Mouse (Mus musculus) kidney, embryonic 16.5 days (tissue): Measurements from ENCODE around the gene Atp7b. TPM values are rescaled to one million over a fixed set of nuclear protein-coding genes. Genes with fewer than 3 reads are reported as not detected.

Experiments
- ATAC-seq: fragments of 200-750 bp; cut with Nextera tagmentation; 2 replicates; pipeline ENCODE4 v1.8.0; 2017; ENCODE audit warnings: moderate TSS enrichment; ENCODE audit not compliant: low FRiP score, low TSS enrichment
- H3K27ac ChIP-seq: fragments of 300-500 bp; sonication (generic); 2 replicates; pipeline ENCODE4 v1.5.1; 2014; ENCODE audit warnings: low read length
- H3K27me3 ChIP-seq: fragments of 300-500 bp; sonication (generic); 2 replicates; pipeline ENCODE4 v1.6.1; 2014; ENCODE audit warnings: low read length, control low read depth, mixed read lengths; ENCODE audit not compliant: insufficient read depth
- H3K36me3 ChIP-seq: fragments of 300-500 bp; sonication (generic); 2 replicates; pipeline ENCODE4 v1.6.1; 2014; ENCODE audit warnings: low read length, control low read depth, mixed read lengths; ENCODE audit not compliant: insufficient read depth
- H3K4me1 ChIP-seq: fragments of 300-500 bp; sonication (generic); 2 replicates; pipeline ENCODE4 v1.6.1; 2014; ENCODE audit warnings: low read length, control low read depth, mixed read lengths; ENCODE audit not compliant: insufficient read depth
- H3K4me2 ChIP-seq: fragments of 300-500 bp; sonication (generic); replicated peaks from 2 replicates; pipeline ENCODE4 v1.6.1; 2014; ENCODE audit warnings: low read depth, low read length
- H3K4me3 ChIP-seq: fragments of 300-500 bp; sonication (generic); 2 replicates; pipeline ENCODE4 v1.5.1; 2014; ENCODE audit warnings: mild to moderate bottlenecking, low read length
- H3K9ac ChIP-seq: fragments of 300-500 bp; sonication (generic); replicated peaks from 2 replicates; pipeline ENCODE4 v1.6.1; 2014; ENCODE audit warnings: low read length
- H3K9me3 ChIP-seq: fragments of 300-500 bp; sonication (generic); 2 replicates; pipeline ENCODE4 v1.6.1; 2016; ENCODE audit warnings: low read length, control low read depth
- WGBS: fragments of 180-500 bp; shearing (Covaris S2); extraction: QIAGEN DNeasy Blood & Tissue Kit; methylation state at CpG from one replicate; pipeline ENCODE4 v1.1.7; 2014; 5-methylcytosine and 5-hydroxymethylcytosine counted together
- polyA plus RNA-seq: library from polyadenylated mRNA; unstranded; fragments of >200 nt; fragmentation: Nextera tagmentation; extraction: Ambion mirVana; gene quantifications from 2 replicates; pipeline ENCODE4 v1.2.1, GENCODE M21; 2015

Atp7b gene
- polyA plus RNA-seq, 1 experiment from 2014 or later = 0.72 TPM

DNA sequence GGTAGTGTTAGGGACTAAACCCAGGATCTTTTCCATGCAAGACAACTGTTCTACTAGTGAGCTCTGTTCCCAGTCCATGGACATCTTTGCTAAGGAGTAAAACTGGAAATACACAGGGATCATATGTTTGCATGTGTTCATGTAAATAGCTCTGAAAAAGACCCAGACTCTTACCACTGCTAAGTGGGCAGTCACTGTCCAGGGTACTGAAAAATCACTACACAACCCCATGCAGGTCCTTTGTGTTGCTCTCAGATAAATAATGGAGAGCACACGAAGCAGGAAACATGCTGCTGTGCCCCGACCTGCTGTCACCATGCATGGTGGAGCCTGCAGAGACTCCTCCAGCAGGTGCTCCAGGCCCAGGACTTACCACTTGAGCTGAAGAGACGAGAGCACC, 64.9 kb downstream of the Atp7b start:
- no peaks in the 10 kb centered on the region for H3K4me1 ChIP-seq
- no peaks in the 10 kb centered on the region for H3K36me3 ChIP-seq
- H3K9me3 ChIP-seq = no peaks in the 10 kb centered on the region
- H3K9ac ChIP-seq = no peak overlapping the region
- 30% methylated on average over 3 of the region's 3 CpGs for WGBS
- no peak for ATAC-seq
- no peaks in the 10 kb centered on the region for H3K27me3 ChIP-seq
- no peak overlapping the region for H3K4me2 ChIP-seq
- H3K4me3 ChIP-seq = no peak overlapping the region
- no peak overlapping the region for H3K27ac ChIP-seq

GRCm38 (mm10) chr8:21992184-21992583, 67.9 kb downstream of the Atp7b start:
- Histone ChIP-seq H3K4me3 (no peak overlapping the region), H3K9ac (no peak overlapping the region), H3K27me3 (no peaks in the 10 kb centered on the region), H3K36me3 (no peaks in the 10 kb centered on the region), H3K4me1 (no peaks in the 10 kb centered on the region), H3K4me2 (no peak overlapping the region), H3K9me3 (no peaks in the 10 kb centered on the region), H3K27ac (no peak overlapping the region)
- WGBS = 23% methylated on average over 6 of the region's 6 CpGs
- ATAC-seq = peak; percentile 90

- no peaks in the 10 kb centered on the region for H3K9me3 ChIP-seq
- H3K4me3 ChIP-seq = no peak overlapping the region
- no peak overlapping the region for H3K9ac ChIP-seq
- 55% methylated on average over 8 of the region's 8 CpGs for WGBS
- no peaks in the 10 kb centered on the region for H3K36me3 ChIP-seq
- no peak for ATAC-seq
- no peaks in the 10 kb centered on the region for H3K4me1 ChIP-seq
- H3K27ac ChIP-seq = no peak overlapping the region
- H3K27me3 ChIP-seq = no peaks in the 10 kb centered on the region
- no peak overlapping the region for H3K4me2 ChIP-seq
Measured at GRCm38 (mm10) chr8:21981664-21982337, 78.3 kb downstream of the Atp7b start.

- H3K4me2 ChIP-seq = no peak overlapping the region
- no peak overlapping the region for H3K27ac ChIP-seq
- no peak for ATAC-seq
- no peak overlapping the region for H3K9ac ChIP-seq
- H3K36me3 ChIP-seq = no peaks in the 10 kb centered on the region
- no peaks in the 10 kb centered on the region for H3K4me1 ChIP-seq
- H3K27me3 ChIP-seq = no peaks in the 10 kb centered on the region
- 65% methylated on average over 4 of the region's 4 CpGs for WGBS
- H3K9me3 ChIP-seq = no peaks in the 10 kb centered on the region
- no peak overlapping the region for H3K4me3 ChIP-seq
Measured at GRCm38 (mm10) chr8:21978193-21978592, 81.9 kb downstream of the Atp7b start.

DNA sequence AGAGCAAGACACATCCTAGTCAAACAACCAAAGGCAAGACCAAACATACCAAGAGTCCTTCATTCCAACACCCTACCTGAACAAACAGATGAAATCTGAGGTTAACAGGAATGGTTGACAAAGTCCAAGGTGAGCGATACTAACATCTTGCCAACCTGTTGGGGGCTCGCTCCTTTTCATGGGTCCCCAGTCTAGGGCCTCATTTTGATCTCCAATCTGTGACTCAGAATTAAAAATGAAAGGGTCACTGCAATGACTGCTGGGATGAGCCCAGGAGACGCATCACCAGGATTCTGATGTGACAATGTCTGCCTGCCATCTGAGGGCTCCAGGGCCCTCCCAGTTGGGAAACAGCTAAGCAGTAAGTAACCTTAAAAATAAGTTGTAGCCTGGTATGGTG, 90.6 kb downstream of the Atp7b start, which contains the start of gene Ccdc70:
Gene Ccdc70 (plus strand): TSS at position 301 of the 400 bp plus-strand sequence.
- no peaks in the 10 kb centered on the region for H3K4me1 ChIP-seq
- H3K27ac ChIP-seq = no peak within 1 kb of the TSS
- 85% methylated on average over 3 of the region's 3 CpGs for WGBS
- no peaks in the 10 kb centered on the region for H3K9me3 ChIP-seq
- H3K4me3 ChIP-seq = no peak within 1 kb of the TSS
- no peak within 1 kb of the TSS for H3K9ac ChIP-seq
- no peaks in the 10 kb centered on the region for H3K36me3 ChIP-seq
- ATAC-seq = no peak
- no peaks in the 10 kb centered on the region for H3K27me3 ChIP-seq
- H3K4me2 ChIP-seq = no peak within 1 kb of the TSS

- Histone ChIP-seq H3K9ac (no peak overlapping the region), H3K27ac (no peak overlapping the region), H3K36me3 (no peaks in the 10 kb centered on the region), H3K4me1 (no peaks in the 10 kb centered on the region), H3K9me3 (no peaks in the 10 kb centered on the region), H3K4me2 (no peak overlapping the region), H3K27me3 (no peaks in the 10 kb centered on the region), H3K4me3 (no peak overlapping the region)
- no peak for ATAC-seq
- 73% methylated on average over 1 of the region's 1 CpGs for WGBS
Measured at GRCm38 (mm10) chr8:21966646-21967045, 93.5 kb downstream of the Atp7b start.

- H3K9ac ChIP-seq = no peak within 1 kb of the TSS
- no peaks in the 10 kb centered on the region for H3K27me3 ChIP-seq
- no peak within 1 kb of the TSS for H3K4me3 ChIP-seq
- no peak for ATAC-seq
- no peak within 1 kb of the TSS for H3K27ac ChIP-seq
- no peaks in the 10 kb centered on the region for H3K4me1 ChIP-seq
- H3K9me3 ChIP-seq = no peaks in the 10 kb centered on the region
- WGBS = 78% methylated on average over 2 of the region's 2 CpGs
- no peaks in the 10 kb centered on the region for H3K36me3 ChIP-seq
- no peak within 1 kb of the TSS for H3K4me2 ChIP-seq
Measured at GRCm38 (mm10) chr8:21958414-21958813, 101.7 kb downstream of the Atp7b start, which contains the start of gene Fam90a1a. TSS of gene Fam90a1a (plus strand) at chr8:21958714.

DNA sequence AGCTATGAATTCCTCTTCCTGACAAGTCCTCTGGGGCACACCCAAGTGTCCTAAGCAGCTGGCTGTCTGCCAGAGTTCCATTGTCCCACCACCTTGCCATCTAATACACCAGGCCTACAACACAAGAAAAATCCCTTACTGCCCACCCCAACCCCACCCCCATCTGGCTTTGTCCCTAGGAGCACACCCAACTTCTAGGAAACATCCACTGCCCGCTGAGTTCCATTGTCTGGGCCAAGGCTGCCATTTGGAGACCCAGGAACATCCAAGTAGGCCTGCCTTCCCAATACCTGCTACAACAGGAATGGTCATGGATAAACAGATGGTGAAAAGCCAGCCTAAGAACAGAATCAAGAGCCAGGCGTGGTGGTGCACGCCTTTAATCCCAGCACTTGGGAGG, 103.8 kb downstream of the Atp7b start:
- no peak overlapping the region for H3K27ac ChIP-seq
- WGBS = 83% methylated on average over 3 of the region's 3 CpGs
- H3K9me3 ChIP-seq = no peaks in the 10 kb centered on the region
- H3K4me2 ChIP-seq = no peak overlapping the region
- ATAC-seq = no peak
- H3K4me3 ChIP-seq = no peak overlapping the region
- no peaks in the 10 kb centered on the region for H3K4me1 ChIP-seq
- no peak overlapping the region for H3K9ac ChIP-seq
- H3K27me3 ChIP-seq = no peaks in the 10 kb centered on the region
- no peaks in the 10 kb centered on the region for H3K36me3 ChIP-seq

- Histone ChIP-seq H3K4me1 (no peaks in the 10 kb centered on the region), H3K4me2 (no peak overlapping the region), H3K36me3 (no peaks in the 10 kb centered on the region), H3K27ac (no peak overlapping the region), H3K27me3 (no peaks in the 10 kb centered on the region), H3K9me3 (no peaks in the 10 kb centered on the region), H3K9ac (no peak overlapping the region), H3K4me3 (no peak overlapping the region)
- ATAC-seq = no peak
- 6% methylated on average over 9 of the region's 9 CpGs for WGBS
Measured at GRCm38 (mm10) chr8:21955321-21955720, 104.8 kb downstream of the Atp7b start.

DNA sequence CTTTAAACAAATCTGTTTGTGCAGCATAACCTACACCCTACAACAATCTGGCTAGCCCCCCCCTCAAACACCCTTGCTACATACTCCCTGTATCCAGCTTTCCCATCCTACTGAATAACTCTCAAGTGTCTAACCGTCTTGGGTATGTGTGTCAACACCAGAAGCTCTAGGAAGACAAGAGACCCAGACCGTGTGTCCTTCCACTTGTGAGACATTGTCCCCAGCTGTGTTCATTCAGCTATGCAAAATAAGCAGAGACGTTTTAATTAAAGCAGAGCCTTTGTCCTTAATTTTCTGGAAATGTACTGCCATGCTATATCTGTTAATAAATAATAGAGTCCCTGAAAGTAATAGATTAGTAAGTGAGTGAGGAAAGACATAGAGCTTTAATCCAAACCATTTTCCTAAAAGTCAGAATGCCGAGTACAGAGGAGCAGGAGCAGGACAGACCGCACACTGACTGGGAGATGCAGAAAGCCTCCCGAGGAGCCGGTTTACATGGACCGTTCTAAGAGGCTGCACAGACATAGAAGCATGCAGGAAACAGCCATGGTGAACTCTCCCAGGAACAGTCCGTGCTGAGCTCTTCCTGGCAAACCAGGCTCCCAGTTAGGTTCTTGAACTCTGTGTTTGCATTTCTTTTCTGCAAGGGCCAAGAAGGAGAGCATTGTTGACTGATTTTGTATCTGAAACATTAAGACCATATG, 112.6 kb downstream of the Atp7b start:
- ATAC-seq = peak; percentile 46
- Histone ChIP-seq H3K9ac (no peak overlapping the region), H3K27me3 (no peaks in the 10 kb centered on the region), H3K27ac (no peak overlapping the region), H3K4me2 (no peak overlapping the region), H3K9me3 (no peaks in the 10 kb centered on the region), H3K36me3 (no peaks in the 10 kb centered on the region), H3K4me1 (no peaks in the 10 kb centered on the region), H3K4me3 (no peak overlapping the region)
- 51% methylated on average over 9 of the region's 9 CpGs for WGBS
